Mouse (Mus musculus) heart, embryonic 12.5 days (tissue): ENCODE data around the gene Rnf214. TPM values are rescaled to one million over a fixed set of nuclear protein-coding genes. Genes with fewer than 3 reads are reported as not detected.

Experiments used
- ATAC-seq: fragments of 200-750 bp; cut with Nextera tagmentation; 2 replicates; pipeline ENCODE4 v1.8.0; 2017; ENCODE audit warnings: moderate TSS enrichment, moderate library complexity; ENCODE audit not compliant: insufficient number of reproducible peaks, low FRiP score
- H3K27ac ChIP-seq: fragments of 300-500 bp; sonication (generic); 2 replicates; pipeline ENCODE4 v1.5.1; 2016; ENCODE audit warnings: mild to moderate bottlenecking, moderate library complexity; ENCODE audit not compliant: poor library complexity, severe bottlenecking
- H3K27me3 ChIP-seq: fragments of 300-500 bp; sonication (generic); replicated peaks from 2 replicates; pipeline ENCODE4 v1.6.1; 2016; ENCODE audit warnings: mild to moderate bottlenecking, moderate library complexity
- H3K36me3 ChIP-seq: fragments of 300-500 bp; sonication (generic); 2 replicates; pipeline ENCODE4 v1.6.1; 2016; ENCODE audit warnings: mild to moderate bottlenecking, moderate library complexity
- H3K4me1 ChIP-seq: fragments of 300-500 bp; sonication (generic); replicated peaks from 2 replicates; pipeline ENCODE4 v1.6.1; 2016; ENCODE audit warnings: mild to moderate bottlenecking
- H3K4me2 ChIP-seq: fragments of 300-500 bp; sonication (generic); 2 replicates; pipeline ENCODE4 v1.6.1; 2016; ENCODE audit warnings: mild to moderate bottlenecking, moderate library complexity
- H3K4me3 ChIP-seq: fragments of 300-500 bp; sonication (generic); 2 replicates; pipeline ENCODE4 v1.5.1; 2016; ENCODE audit warnings: mild to moderate bottlenecking
- H3K9ac ChIP-seq: fragments of 300-500 bp; sonication (generic); 2 replicates; pipeline ENCODE4 v1.6.1; 2016; ENCODE audit warnings: mild to moderate bottlenecking, moderate library complexity
- H3K9me3 ChIP-seq: fragments of 300-500 bp; sonication (generic); replicated peaks from 2 replicates; pipeline ENCODE4 v1.6.1; 2016; ENCODE audit warnings: mild to moderate bottlenecking, moderate library complexity
- WGBS: fragments of 180-500 bp; shearing (Covaris S2); methylation state at CpG from one replicate; pipeline ENCODE4 v1.1.7; 2016; 5-methylcytosine and 5-hydroxymethylcytosine counted together
- polyA plus RNA-seq: library from polyadenylated mRNA; unstranded; fragments of >200 nt; fragmentation: Nextera tagmentation; extraction: Ambion mirVana; gene quantifications from 2 replicates; pipeline ENCODE4 v1.2.1, GENCODE M21; 2016

The Rnf214 gene
- polyA plus RNA-seq = 43.6 and 45.0 TPM in 2 replicates

GRCm38 (mm10) chr9:45906355-45907077 is at the start of gene Rnf214, which contains the start of gene Pcsk7:
Rnf214 (minus strand) TSS chr9:45906911.
Pcsk7 (plus strand) TSS chr9:45906497.
- H3K27me3 ChIP-seq = no peaks in the 10 kb centered on the region
- peak within 1 kb of the TSS; percentile 95 for H3K4me3 ChIP-seq
- H3K36me3 ChIP-seq = peaks cover 45% of the 10 kb centered on the region
- H3K4me1 ChIP-seq = peaks cover 21% of the 10 kb centered on the region
- under 1% methylated on average over 79 of the region's 80 CpGs for WGBS
- peak within 1 kb of the TSS; percentile 80 for H3K4me2 ChIP-seq
- peak within 1 kb of the TSS; percentile 96 for H3K27ac ChIP-seq
- H3K9ac ChIP-seq = peak within 1 kb of the TSS; percentile 97
- no peaks in the 10 kb centered on the region for H3K9me3 ChIP-seq
- peak; percentile 95 for ATAC-seq

- H3K27me3 ChIP-seq = no peaks in the 10 kb centered on the region
- H3K9me3 ChIP-seq = no peaks in the 10 kb centered on the region
- peak within 1 kb of the TSS; percentile 79 for H3K4me3 ChIP-seq
- peak within 1 kb of the TSS; percentile 94 for H3K27ac ChIP-seq
- peak within 1 kb of the TSS; percentile 89 for H3K4me2 ChIP-seq
- H3K9ac ChIP-seq = peak within 1 kb of the TSS; percentile 93
- under 1% methylated on average over 47 of the region's 48 CpGs for WGBS
- peaks cover 38% of the 10 kb centered on the region for H3K4me1 ChIP-seq
- ATAC-seq = peak; percentile 97
- peaks cover 28% of the 10 kb centered on the region for H3K36me3 ChIP-seq
Observed at GRCm38 (mm10) chr9:45955107-45955963, 48.6 kb upstream of the Rnf214 start, which contains the start of gene Sidt2. Sidt2 (minus strand) TSS chr9:45955258.

GRCm38 (mm10) chr9:45954294-45955106 is 47.8 kb upstream of the Rnf214 start:
- under 1% methylated on average over 63 of the region's 63 CpGs for WGBS
- H3K4me1 ChIP-seq = peaks cover 38% of the 10 kb centered on the region
- peak; percentile 69 for ATAC-seq
- no peaks in the 10 kb centered on the region for H3K27me3 ChIP-seq
- peak overlapping the region; percentile 93 for H3K9ac ChIP-seq
- H3K36me3 ChIP-seq = peaks cover 31% of the 10 kb centered on the region
- peak overlapping the region; percentile 94 for H3K27ac ChIP-seq
- H3K4me3 ChIP-seq = peak overlapping the region; percentile 79
- H3K9me3 ChIP-seq = no peaks in the 10 kb centered on the region
- peak overlapping the region; percentile 89 for H3K4me2 ChIP-seq

- no peaks in the 10 kb centered on the region for H3K9me3 ChIP-seq
- peak overlapping the region; percentile 89 for H3K4me2 ChIP-seq
- peaks cover 38% of the 10 kb centered on the region for H3K36me3 ChIP-seq
- H3K4me3 ChIP-seq = peak overlapping the region; percentile 79
- H3K27me3 ChIP-seq = no peaks in the 10 kb centered on the region
- 51% methylated on average over 13 of the region's 13 CpGs for WGBS
- peaks cover 35% of the 10 kb centered on the region for H3K4me1 ChIP-seq
- no peak for ATAC-seq
- H3K27ac ChIP-seq = peak overlapping the region; percentile 94
- H3K9ac ChIP-seq = peak overlapping the region; percentile 93
Observed at GRCm38 (mm10) chr9:45953511-45954293, 47.0 kb upstream of the Rnf214 start.

- Histone ChIP-seq H3K9ac (peak overlapping the region; percentile 93), H3K4me3 (no peak overlapping the region), H3K27me3 (no peaks in the 10 kb centered on the region), H3K36me3 (peaks cover 46% of the 10 kb centered on the region), H3K4me2 (peak overlapping the region; percentile 89), H3K27ac (no peak overlapping the region), H3K4me1 (peaks cover 29% of the 10 kb centered on the region), H3K9me3 (no peaks in the 10 kb centered on the region)
- WGBS = 87% methylated on average over 7 of the region's 7 CpGs
- no peak for ATAC-seq
Observed at GRCm38 (mm10) chr9:45952890-45953289, 46.2 kb upstream of the Rnf214 start.

GRCm38 (mm10) chr9:45952057-45952456 is 45.3 kb upstream of the Rnf214 start:
- Histone ChIP-seq H3K9ac (no peak overlapping the region), H3K27ac (no peak overlapping the region), H3K4me1 (peaks cover 29% of the 10 kb centered on the region), H3K9me3 (no peaks in the 10 kb centered on the region), H3K27me3 (no peaks in the 10 kb centered on the region), H3K4me3 (no peak overlapping the region), H3K4me2 (no peak overlapping the region), H3K36me3 (peaks cover 54% of the 10 kb centered on the region)
- 87% methylated on average over 4 of the region's 4 CpGs for WGBS
- ATAC-seq = no peak

GRCm38 (mm10) chr9:45946872-45947183 is 40.1 kb upstream of the Rnf214 start:
- Histone ChIP-seq H3K9me3 (no peaks in the 10 kb centered on the region), H3K4me1 (no peaks in the 10 kb centered on the region), H3K36me3 (peaks cover 96% of the 10 kb centered on the region), H3K4me2 (no peak overlapping the region), H3K4me3 (no peak overlapping the region), H3K27me3 (no peaks in the 10 kb centered on the region), H3K27ac (no peak overlapping the region), H3K9ac (no peak overlapping the region)
- 83% methylated on average over 10 of the region's 10 CpGs for WGBS
- no peak for ATAC-seq

GRCm38 (mm10) chr9:45946182-45946871 is 39.6 kb upstream of the Rnf214 start:
- WGBS = 79% methylated on average over 16 of the region's 16 CpGs
- no peak overlapping the region for H3K4me2 ChIP-seq
- H3K27ac ChIP-seq = no peak overlapping the region
- no peak overlapping the region for H3K4me3 ChIP-seq
- no peak overlapping the region for H3K9ac ChIP-seq
- peaks cover 96% of the 10 kb centered on the region for H3K36me3 ChIP-seq
- H3K4me1 ChIP-seq = no peaks in the 10 kb centered on the region
- no peaks in the 10 kb centered on the region for H3K9me3 ChIP-seq
- no peaks in the 10 kb centered on the region for H3K27me3 ChIP-seq
- ATAC-seq = no peak

- H3K27ac ChIP-seq = no peak overlapping the region
- peaks cover 99% of the 10 kb centered on the region for H3K36me3 ChIP-seq
- WGBS = 90% methylated on average over 13 of the region's 13 CpGs
- no peaks in the 10 kb centered on the region for H3K4me1 ChIP-seq
- no peak for ATAC-seq
- H3K9ac ChIP-seq = no peak overlapping the region
- no peak overlapping the region for H3K4me2 ChIP-seq
- no peaks in the 10 kb centered on the region for H3K27me3 ChIP-seq
- no peak overlapping the region for H3K4me3 ChIP-seq
- H3K9me3 ChIP-seq = no peaks in the 10 kb centered on the region
Observed at GRCm38 (mm10) chr9:45945721-45946120, 39.0 kb upstream of the Rnf214 start.
